Mouse (Mus musculus): Measurements from ENCODE around the gene Wdtc1. TPM values are rescaled to one million over a fixed set of nuclear protein-coding genes. Genes with fewer than 3 reads are reported as not detected.

Wdtc1 gene
- 11.3 and 11.9 TPM in 2 replicates for polyA plus RNA-seq (2015; fragmentation: Nextera tagmentation; extraction: Ambion mirVana)

DNA sequence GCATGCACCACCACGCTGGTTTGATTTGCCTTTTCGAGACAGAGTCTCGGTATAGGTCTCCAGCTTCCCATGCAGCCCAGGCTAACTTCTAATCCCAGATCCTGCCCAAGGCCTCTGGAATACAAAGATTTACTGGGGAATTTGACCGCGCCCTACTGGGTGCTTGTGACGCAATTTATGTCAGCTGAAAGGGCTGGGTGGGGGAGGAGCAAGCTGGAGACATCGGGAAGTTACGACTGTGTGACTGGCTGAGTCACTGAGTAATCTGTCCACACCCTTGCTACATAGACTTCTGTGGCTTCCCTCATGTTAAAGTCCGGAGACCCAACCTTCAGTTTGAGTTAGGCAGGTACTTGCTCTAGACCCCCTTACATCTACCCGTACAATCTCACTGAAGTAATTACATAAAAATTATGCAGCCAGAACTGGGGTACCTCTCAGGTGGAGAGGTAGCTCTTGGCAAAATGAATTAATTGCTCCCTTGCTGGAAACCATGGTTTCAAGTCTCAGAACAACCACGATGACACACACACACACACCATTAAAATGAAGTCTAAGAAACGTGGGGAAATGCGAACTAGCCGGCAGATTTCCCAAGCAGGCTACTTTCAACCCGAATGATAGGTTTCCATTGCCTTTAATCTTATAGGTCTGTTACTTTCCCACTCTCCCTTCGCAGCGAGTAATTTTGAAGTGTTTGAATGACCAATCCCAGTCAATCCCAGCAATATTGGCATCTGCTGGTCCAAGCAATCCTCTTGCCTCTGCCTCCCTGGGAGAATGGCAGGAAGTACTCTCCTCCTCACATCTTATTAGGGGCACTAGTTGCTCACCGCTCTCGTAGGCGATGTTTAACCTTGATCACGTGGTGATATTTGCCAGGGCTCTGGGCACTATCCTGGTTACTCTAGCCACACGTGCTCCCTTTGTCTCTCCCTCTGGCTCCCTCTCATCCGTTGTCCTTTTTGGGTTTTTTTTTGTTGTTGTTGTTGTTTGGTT lies at the start of gene Wdtc1:
Gene Wdtc1, minus strand, starts transcription at position 115 of the 999 bp plus-strand sequence.
- no peak within 1 kb of the TSS for H3K27ac ChIP-seq (replicated peaks)
- H3K9me3 ChIP-seq, result no peaks in the 10 kb centered on the region
- H3K4me3 ChIP-seq, result no peak within 1 kb of the TSS
- no peak within 1 kb of the TSS for H3K4me2 ChIP-seq
- no peak within 1 kb of the TSS for H3K9ac ChIP-seq
- no peak for ATAC-seq (ENCODE audit: extremely low read depth, insufficient number of reproducible peaks, low FRiP score, low TSS enrichment)
- WGBS, result 80% methylated on average over 23 of the region's 23 CpGs
- no peaks in the 10 kb centered on the region for H3K4me1 ChIP-seq
- H3K27me3 ChIP-seq (replicated peaks), result no peaks in the 10 kb centered on the region
- no peaks in the 10 kb centered on the region for H3K36me3 ChIP-seq

DNA sequence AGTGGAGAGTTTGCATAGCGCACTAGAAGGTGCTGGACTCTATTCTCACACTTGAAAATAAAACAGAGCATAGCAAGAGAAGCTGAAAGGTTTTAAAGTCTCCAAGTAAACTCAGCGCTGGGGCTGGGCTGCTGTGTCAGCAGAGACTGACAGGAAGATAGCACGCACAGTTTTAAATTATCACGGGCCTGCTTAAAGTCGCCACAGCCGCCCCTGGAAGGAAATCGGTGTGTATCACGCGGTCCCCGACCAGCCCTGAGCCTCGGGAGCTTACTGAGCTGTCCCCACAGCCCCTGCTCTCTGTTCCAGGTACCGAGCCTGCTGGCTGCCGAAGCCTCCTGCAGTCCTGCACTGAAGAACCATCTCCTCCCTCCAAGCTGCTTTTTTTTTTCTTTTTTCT lies 48.7 kb upstream of the Wdtc1 start:
- peak overlapping the region; percentile 13; the same call in 1 of the 2 replicates for H3K27ac ChIP-seq (replicated peaks)
- no peak overlapping the region for H3K4me3 ChIP-seq
- no peaks in the 10 kb centered on the region for H3K9me3 ChIP-seq
- H3K9ac ChIP-seq, result no peak overlapping the region
- peaks cover 70% of the 10 kb centered on the region for H3K4me1 ChIP-seq
- no peaks in the 10 kb centered on the region for H3K27me3 ChIP-seq (replicated peaks)
- peak overlapping the region; percentile 4; the same call in 1 of the 2 replicates for H3K4me2 ChIP-seq
- no peak for ATAC-seq (ENCODE audit: extremely low read depth, insufficient number of reproducible peaks, low FRiP score, low TSS enrichment)
- 32% methylated on average over 13 of the region's 13 CpGs for WGBS
- H3K36me3 ChIP-seq, result no peaks in the 10 kb centered on the region

DNA sequence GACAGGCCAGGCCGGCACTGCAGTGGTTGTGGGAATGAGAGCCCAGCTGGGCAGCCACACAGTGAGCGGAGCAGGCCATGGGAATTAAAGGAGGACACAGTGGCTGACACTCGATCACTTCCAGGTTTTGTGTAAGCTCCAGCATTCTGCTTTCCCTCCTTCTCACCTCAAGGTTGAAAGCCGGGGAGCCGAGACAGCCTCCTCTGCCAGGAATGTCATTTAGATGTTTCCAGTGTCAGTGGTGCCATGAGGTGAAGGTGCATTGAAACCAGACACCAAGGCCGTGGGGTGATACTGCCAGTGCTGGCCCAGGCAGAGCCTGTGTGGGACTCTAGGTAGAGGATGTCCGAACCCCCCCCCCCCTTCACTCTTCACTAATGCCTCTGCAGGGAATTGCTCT lies 46.8 kb upstream of the Wdtc1 start:
- Histone ChIP-seq H3K4me1 (peaks cover 70% of the 10 kb centered on the region), H3K27ac (replicated peaks) (peak overlapping the region; percentile 55), H3K9me3 (no peaks in the 10 kb centered on the region), H3K36me3 (no peaks in the 10 kb centered on the region), H3K4me3 (no peak overlapping the region), H3K4me2 (no peak overlapping the region), H3K9ac (peak overlapping the region; percentile 62; the same call in 1 of the 2 replicates), H3K27me3 (replicated peaks) (no peaks in the 10 kb centered on the region)
- no peak for ATAC-seq (ENCODE audit: extremely low read depth, insufficient number of reproducible peaks, low FRiP score, low TSS enrichment)
- WGBS, result 33% methylated on average over 7 of the region's 7 CpGs

DNA sequence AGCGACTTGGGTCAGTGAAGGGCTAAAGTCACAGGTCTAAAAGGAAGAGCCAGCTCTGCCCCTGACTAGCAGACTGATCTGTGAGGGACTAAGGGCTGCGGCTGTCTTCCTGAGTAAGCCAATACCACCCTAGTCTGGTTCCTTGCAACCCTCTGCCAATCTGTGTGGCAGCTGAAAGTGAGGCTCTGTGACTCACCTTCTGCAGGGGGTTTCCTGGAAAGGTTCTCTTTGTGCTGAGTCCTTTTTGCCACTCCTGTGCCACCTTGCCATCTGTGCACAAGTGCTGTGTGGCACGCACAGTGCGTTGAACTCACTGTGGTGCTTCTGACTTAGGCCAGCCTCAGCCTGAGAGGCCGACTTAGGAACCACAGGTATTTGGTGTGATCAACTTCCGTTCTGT lies 46.2 kb upstream of the Wdtc1 start:
- Histone ChIP-seq H3K27me3 (replicated peaks) (no peaks in the 10 kb centered on the region), H3K4me1 (peaks cover 76% of the 10 kb centered on the region), H3K4me3 (no peak overlapping the region), H3K4me2 (no peak overlapping the region), H3K36me3 (no peaks in the 10 kb centered on the region), H3K9me3 (no peaks in the 10 kb centered on the region), H3K27ac (replicated peaks) (peak overlapping the region; percentile 55), H3K9ac (peak overlapping the region; percentile 62)
- no peak for ATAC-seq (ENCODE audit: extremely low read depth, insufficient number of reproducible peaks, low FRiP score, low TSS enrichment)
- 66% methylated on average over 6 of the region's 6 CpGs for WGBS

DNA sequence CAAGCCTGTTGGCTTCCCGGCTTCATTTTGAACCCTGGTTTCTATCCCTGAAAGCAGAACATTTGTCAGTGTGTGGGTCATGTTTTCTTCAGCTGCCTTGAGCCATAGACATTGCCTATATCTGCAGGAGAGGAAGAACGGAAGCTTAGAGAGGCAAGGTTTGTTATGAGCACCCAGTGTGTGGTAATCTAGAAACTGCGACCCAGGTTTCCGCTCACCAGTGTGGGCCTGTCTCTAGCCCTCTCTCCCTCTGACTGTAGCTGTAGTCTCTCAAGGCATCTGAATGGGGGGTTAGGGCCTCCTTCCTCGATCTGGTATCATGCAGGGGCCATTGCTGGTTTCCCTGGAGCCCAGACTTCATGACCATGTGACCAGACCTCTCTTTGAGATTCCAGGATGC lies 45.3 kb upstream of the Wdtc1 start:
- no peaks in the 10 kb centered on the region for H3K27me3 ChIP-seq (replicated peaks)
- H3K36me3 ChIP-seq, result no peaks in the 10 kb centered on the region
- WGBS, result 64% methylated on average over 5 of the region's 5 CpGs
- H3K9ac ChIP-seq, result peak overlapping the region; percentile 62
- peak overlapping the region; percentile 54 for H3K27ac ChIP-seq (replicated peaks)
- no peak overlapping the region for H3K4me3 ChIP-seq
- ATAC-seq (ENCODE audit: extremely low read depth, insufficient number of reproducible peaks, low FRiP score, low TSS enrichment), result no peak
- H3K9me3 ChIP-seq, result no peaks in the 10 kb centered on the region
- no peak overlapping the region for H3K4me2 ChIP-seq
- peaks cover 82% of the 10 kb centered on the region for H3K4me1 ChIP-seq

DNA sequence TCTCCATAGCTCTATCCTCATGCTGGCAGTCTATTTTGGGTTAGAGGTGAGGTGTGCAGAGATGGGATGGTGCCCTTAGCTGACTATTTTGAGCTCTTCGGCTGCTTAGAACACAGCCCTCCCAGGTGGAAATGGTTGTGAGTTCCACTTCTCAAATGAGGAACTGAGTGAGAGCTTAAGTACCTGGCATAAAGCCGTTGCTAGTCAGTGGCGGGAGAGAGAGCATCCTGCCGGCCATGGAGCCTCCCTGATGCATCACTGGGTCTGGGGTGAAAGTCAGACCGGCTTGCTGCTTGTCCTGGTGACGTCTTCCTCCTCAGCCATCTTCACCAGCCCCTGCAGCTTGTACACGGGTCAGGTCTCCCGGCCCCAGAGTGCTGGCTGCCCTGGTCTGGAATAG lies 44.7 kb upstream of the Wdtc1 start:
- Histone ChIP-seq H3K36me3 (no peaks in the 10 kb centered on the region), H3K4me2 (no peak overlapping the region), H3K9me3 (no peaks in the 10 kb centered on the region), H3K27ac (replicated peaks) (peak overlapping the region; percentile 54), H3K27me3 (replicated peaks) (no peaks in the 10 kb centered on the region), H3K4me3 (no peak overlapping the region), H3K9ac (peak overlapping the region; percentile 54; the same call in 1 of the 2 replicates), H3K4me1 (peaks cover 82% of the 10 kb centered on the region)
- WGBS, result 61% methylated on average over 8 of the region's 8 CpGs
- no peak for ATAC-seq (ENCODE audit: extremely low read depth, insufficient number of reproducible peaks, low FRiP score, low TSS enrichment)

DNA sequence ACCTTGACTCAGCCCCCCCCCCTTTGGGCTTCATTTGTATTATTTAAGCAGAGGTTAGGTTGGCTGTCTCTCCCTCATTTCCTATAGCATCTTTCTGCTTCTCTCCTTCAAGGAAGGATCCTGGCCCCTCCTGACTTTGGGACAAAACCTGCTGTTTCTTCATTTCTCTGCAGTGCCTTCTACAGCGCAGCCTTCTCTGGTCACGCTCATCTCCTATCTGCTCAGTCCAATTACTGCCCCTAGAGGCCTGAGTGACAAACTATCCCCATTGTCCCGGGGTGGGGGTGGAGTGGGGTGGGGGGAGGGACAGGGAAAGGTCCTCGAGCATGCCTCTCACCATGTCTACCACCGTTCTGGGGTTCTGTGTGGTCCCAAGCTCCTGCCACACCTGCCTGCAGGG lies 44.0 kb upstream of the Wdtc1 start:
- WGBS, result 49% methylated on average over 5 of the region's 5 CpGs
- Histone ChIP-seq H3K4me2 (no peak overlapping the region), H3K27me3 (replicated peaks) (no peaks in the 10 kb centered on the region), H3K9me3 (no peaks in the 10 kb centered on the region), H3K9ac (peak overlapping the region; percentile 54; the same call in 1 of the 2 replicates), H3K27ac (replicated peaks) (peak overlapping the region; percentile 54), H3K4me3 (no peak overlapping the region), H3K4me1 (peaks cover 79% of the 10 kb centered on the region), H3K36me3 (no peaks in the 10 kb centered on the region)
- ATAC-seq (ENCODE audit: extremely low read depth, insufficient number of reproducible peaks, low FRiP score, low TSS enrichment), result no peak

DNA sequence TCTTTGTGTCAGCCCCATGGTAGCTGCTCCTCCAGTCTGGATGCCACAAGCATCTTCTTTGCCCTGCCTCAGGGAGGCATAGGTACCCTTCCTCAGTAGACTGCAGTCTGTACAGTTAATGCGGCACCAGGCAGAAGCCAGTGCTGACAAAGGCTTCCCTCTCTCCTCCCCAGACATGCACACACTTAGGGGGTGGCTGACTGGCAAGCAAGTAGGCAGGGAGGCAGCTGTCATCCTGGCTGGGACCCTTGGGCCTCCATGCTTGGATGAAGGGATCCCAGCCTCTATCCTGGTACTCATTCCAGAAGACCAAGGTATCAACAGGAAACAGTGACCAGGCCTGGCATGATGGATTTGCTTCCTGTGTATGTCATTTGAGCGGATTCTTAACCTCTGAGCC lies 42.8 kb upstream of the Wdtc1 start:
- Histone ChIP-seq H3K4me2 (no peak overlapping the region), H3K9ac (0 out of 2 replicates have a peak overlapping the region, but pooled peaks have one; percentile 30), H3K27ac (replicated peaks) (peak overlapping the region; percentile 33), H3K4me1 (peaks cover 79% of the 10 kb centered on the region), H3K4me3 (no peak overlapping the region), H3K27me3 (replicated peaks) (no peaks in the 10 kb centered on the region), H3K9me3 (no peaks in the 10 kb centered on the region), H3K36me3 (no peaks in the 10 kb centered on the region)
- ATAC-seq (ENCODE audit: extremely low read depth, insufficient number of reproducible peaks, low FRiP score, low TSS enrichment), result no peak
- WGBS, result 67% methylated on average over 2 of the region's 2 CpGs

DNA sequence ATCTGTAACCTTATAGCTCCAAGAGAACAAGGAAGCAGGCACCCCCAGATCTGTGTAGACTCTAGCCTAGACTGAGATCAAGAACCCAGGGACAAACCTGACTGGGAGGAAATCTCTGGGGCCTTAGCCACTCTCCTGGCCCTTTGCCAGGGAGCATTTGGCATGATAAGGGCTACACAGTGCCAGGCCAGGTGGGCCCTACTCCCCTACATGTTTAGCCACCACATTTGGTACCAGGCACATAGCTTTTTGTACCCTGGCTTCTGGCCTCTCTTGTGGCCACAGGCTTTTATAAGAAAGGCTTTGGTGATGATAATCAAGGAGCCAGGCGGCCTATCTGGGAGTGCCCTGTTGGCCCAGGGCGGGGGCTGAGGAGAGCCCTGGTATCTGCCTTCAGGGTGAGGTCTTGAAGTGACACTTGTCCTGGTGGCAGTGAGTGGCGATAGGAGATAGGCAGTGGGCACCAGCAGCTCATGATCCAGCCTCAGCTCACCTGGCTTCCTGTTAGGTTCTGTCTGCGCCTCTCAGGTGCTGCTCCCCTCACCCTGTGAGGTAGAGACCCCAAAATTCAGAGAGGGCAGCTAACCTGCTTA lies 41.8 kb upstream of the Wdtc1 start:
- WGBS, result 69% methylated on average over 4 of the region's 4 CpGs
- Histone ChIP-seq H3K9ac (peak overlapping the region; percentile 54), H3K4me2 (no peak overlapping the region), H3K36me3 (no peaks in the 10 kb centered on the region), H3K27me3 (replicated peaks) (no peaks in the 10 kb centered on the region), H3K4me3 (no peak overlapping the region), H3K9me3 (no peaks in the 10 kb centered on the region), H3K27ac (replicated peaks) (no peak overlapping the region), H3K4me1 (peaks cover 83% of the 10 kb centered on the region)
- ATAC-seq (ENCODE audit: extremely low read depth, insufficient number of reproducible peaks, low FRiP score, low TSS enrichment), result no peak

DNA sequence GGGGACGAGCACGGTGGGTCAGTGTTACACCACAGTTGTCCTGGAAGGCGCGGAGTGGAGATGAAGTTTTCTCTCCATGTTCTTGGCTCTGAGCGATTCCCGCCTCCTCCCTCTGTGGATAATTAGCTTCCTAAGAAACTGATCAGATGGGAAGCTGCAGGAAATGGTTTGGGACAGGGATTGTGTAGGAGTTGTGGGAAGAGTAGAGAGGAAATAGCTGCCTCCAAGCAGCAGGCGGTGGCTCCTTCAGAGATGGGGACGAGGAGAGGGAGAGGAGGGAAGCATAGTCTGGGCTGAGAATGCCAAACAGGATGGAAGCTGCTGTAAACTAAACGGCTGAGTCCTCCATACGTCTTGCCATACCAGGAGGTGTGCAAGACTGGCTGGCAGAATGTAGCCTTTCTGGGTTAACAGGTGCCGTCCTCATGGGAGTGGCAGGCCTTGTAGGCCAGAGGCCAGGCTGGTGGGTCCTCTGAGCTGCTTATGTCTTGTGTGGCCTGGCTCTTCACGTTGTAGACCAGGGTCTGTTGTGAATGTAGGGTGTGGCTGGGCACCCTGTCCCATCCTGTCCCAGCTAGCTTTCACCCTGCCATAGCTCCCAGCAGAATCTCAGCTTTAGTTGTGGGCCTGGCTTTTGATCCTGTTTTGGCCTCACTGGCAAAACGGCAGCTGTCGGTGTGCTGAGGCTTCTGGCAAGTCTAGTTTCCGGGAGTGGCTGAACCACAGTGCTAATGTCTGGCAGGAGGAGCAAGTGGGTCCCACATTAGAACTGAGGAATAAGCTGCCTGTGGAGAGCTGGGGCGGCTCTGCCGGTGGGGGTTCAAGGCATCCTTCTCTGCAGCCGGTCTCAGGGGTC lies 38.1 kb upstream of the Wdtc1 start:
- H3K4me2 ChIP-seq, result no peak overlapping the region
- 0 out of 2 replicates have a peak, but pooled peaks have one; percentile 23 for ATAC-seq (ENCODE audit: extremely low read depth, insufficient number of reproducible peaks, low FRiP score, low TSS enrichment)
- peaks cover 62% of the 10 kb centered on the region for H3K4me1 ChIP-seq
- H3K27me3 ChIP-seq (replicated peaks), result no peaks in the 10 kb centered on the region
- peak overlapping the region; percentile 41; the same call in 1 of the 2 replicates for H3K9ac ChIP-seq
- H3K27ac ChIP-seq (replicated peaks), result peak overlapping the region; percentile 70
- H3K36me3 ChIP-seq, result no peaks in the 10 kb centered on the region
- WGBS, result 67% methylated on average over 18 of the region's 18 CpGs
- no peaks in the 10 kb centered on the region for H3K9me3 ChIP-seq
- no peak overlapping the region for H3K4me3 ChIP-seq

DNA sequence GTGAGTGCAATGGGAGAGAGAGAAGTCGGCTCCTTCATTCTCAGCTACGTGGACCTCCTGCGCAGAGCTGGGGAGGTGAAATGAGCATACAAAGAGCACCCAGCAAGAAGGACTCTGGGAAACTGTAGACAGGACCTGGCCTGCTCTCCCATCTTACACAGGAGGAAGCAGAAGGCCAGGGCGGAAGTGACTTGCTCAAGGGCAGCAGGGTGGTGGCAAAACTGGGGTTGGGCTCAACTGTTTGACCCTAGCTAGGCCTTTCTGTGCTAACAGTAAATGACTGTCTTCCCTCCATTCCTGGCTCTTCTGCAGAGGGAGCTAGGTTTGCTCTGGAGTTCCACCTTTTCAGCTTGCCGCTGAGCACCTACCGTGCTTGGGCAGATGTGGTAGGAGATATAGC lies 37.3 kb upstream of the Wdtc1 start:
- H3K27me3 ChIP-seq (replicated peaks), result no peaks in the 10 kb centered on the region
- H3K4me2 ChIP-seq, result no peak overlapping the region
- H3K27ac ChIP-seq (replicated peaks), result peak overlapping the region; percentile 70
- no peak overlapping the region for H3K4me3 ChIP-seq
- WGBS, result 82% methylated on average over 6 of the region's 6 CpGs
- no peak overlapping the region for H3K9ac ChIP-seq
- H3K9me3 ChIP-seq, result no peaks in the 10 kb centered on the region
- no peaks in the 10 kb centered on the region for H3K36me3 ChIP-seq
- H3K4me1 ChIP-seq, result peaks cover 62% of the 10 kb centered on the region
- no peak for ATAC-seq (ENCODE audit: extremely low read depth, insufficient number of reproducible peaks, low FRiP score, low TSS enrichment)
